Mouse (Mus musculus) thymus, adult 2 months (tissue): ENCODE results near the gene Sfxn1.

Source experiments
- CTCF ChIP-seq: fragments of 200-500 bp; IDR thresholded peaks from 2 replicates; pipeline ENCODE4 v1.5.1; 2012; ENCODE audit warnings: mild to moderate bottlenecking, control low read depth, low read length, moderate library complexity, borderline replicate concordance; ENCODE audit not compliant: control insufficient read depth, poor library complexity, insufficient read depth; ENCODE audit errors: extremely low read depth
- POLR2A ChIP-seq: fragments of 200-500 bp; IDR thresholded peaks from 2 replicates; pipeline ENCODE4 v1.6.1; 2012; ENCODE audit warnings: mild to moderate bottlenecking, low read length, control low read depth, moderate library complexity; ENCODE audit not compliant: control insufficient read depth, poor library complexity, insufficient read depth; ENCODE audit errors: extremely low read depth

DNA sequence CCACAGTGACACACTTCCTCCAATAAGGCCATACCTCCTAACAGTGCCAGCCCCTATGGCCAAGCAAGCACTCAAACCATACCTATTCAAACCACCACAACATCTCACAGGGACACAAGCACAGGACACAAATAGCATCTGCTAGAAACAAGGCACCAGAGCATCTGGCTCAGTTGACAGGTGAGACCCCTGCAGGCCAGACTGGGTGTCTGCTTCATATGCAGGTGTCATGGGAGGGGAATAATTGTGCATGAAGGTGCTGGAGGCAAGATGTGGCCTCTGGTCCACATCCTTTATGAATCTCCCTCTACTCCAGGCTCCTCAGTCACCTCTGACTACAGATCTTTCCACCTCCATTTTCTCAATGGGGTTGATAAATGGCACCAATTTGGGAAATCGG lies 80.8 kb downstream of the Sfxn1 start:
- TF ChIP-seq POLR2A (no peak), CTCF (no peak)
